Mouse (Mus musculus) olfactory bulb, adult 2 months (tissue): ENCODE results near the gene Car12. TPM values are rescaled to one million over a fixed set of nuclear protein-coding genes. Genes with fewer than 3 reads are reported as not detected.

ENCODE experiments used
- H3K27ac ChIP-seq: fragments of 200-500 bp; 2 replicates; pipeline ENCODE4 v1.5.1; 2012; ENCODE audit warnings: low read depth, low read length; ENCODE audit not compliant: insufficient read depth
- H3K4me1 ChIP-seq: fragments of 200-500 bp; 2 replicates; pipeline ENCODE4 v1.6.1; 2012; ENCODE audit warnings: low read length; ENCODE audit not compliant: control insufficient read depth, insufficient read depth
- H3K4me3 ChIP-seq: fragments of 200-500 bp; 2 replicates; pipeline ENCODE4 v1.5.1; 2012; ENCODE audit warnings: mild to moderate bottlenecking, low read depth, low read length, moderate library complexity; ENCODE audit not compliant: insufficient read depth
- CTCF ChIP-seq: fragments of 200-500 bp; IDR thresholded peaks from 2 replicates; pipeline ENCODE4 v1.5.1; 2012; ENCODE audit warnings: low read depth, mild to moderate bottlenecking, low read length, moderate library complexity; ENCODE audit not compliant: insufficient read depth
- POLR2A ChIP-seq: fragments of 200-500 bp; IDR thresholded peaks from 2 replicates; pipeline ENCODE4 v1.6.1; 2012; ENCODE audit warnings: mild to moderate bottlenecking, low read depth, low read length, moderate library complexity; ENCODE audit not compliant: insufficient read depth
- WGBS: fragments of 180-500 bp; shearing (Covaris S2); methylation state at CpG from one replicate; pipeline ENCODE4 v1.1.7; 2018; 5-methylcytosine and 5-hydroxymethylcytosine counted together
- polyA plus RNA-seq: library from polyadenylated mRNA; stranded (reverse); fragments of >200 nt; gene quantifications from 2 replicates; pipeline ENCODE4 v1.2.4, GENCODE M21; 2012; ENCODE audit warnings: low replicate concordance; ENCODE audit not compliant: missing spikeins, insufficient read depth, insufficient read length

Gene Car12
- polyA plus RNA-seq, 1 experiment, result not detected

- peak overlapping the region; percentile 26 for H3K27ac ChIP-seq
- TF ChIP-seq POLR2A (no peak), CTCF (no peak)
- H3K4me3 ChIP-seq, result no peak overlapping the region
- WGBS, result 33% methylated on average over 5 of the region's 5 CpGs
- H3K4me1 ChIP-seq, result peaks cover 24% of the 10 kb centered on the region
Observed at GRCm38 (mm10) chr9:66722869-66723272, 9.4 kb downstream of the Car12 start.

DNA sequence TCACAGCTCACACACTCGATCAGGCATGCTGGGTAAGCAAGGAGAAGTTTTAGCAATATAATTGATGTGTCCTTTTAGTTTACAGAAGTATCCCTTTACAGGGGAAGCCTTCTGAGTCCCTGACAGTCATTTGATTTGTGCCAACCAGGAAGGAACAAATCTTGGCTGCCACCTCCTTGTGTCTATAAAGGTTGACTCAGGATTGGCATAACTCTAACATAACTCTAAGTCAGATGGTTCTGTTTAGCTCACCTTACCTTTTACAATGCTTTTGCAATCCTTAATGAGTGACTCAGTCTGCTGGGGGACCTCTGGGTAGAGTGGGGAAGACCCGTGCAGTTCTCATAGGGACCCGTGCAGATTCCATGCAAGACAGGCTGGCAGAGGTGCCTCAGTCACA, 12.1 kb downstream of the Car12 start:
- TF ChIP-seq POLR2A, result no peak
- TF ChIP-seq CTCF, result no peak
- H3K4me3 ChIP-seq, result no peak overlapping the region
- H3K4me1 ChIP-seq, result peaks cover 21% of the 10 kb centered on the region
- WGBS, result 67% methylated on average over 3 of the region's 3 CpGs
- no peak overlapping the region for H3K27ac ChIP-seq

GRCm38 (mm10) chr9:66727333-66727732, 13.8 kb downstream of the Car12 start:
- Histone ChIP-seq H3K27ac (no peak overlapping the region), H3K4me3 (no peak overlapping the region), H3K4me1 (peaks cover 13% of the 10 kb centered on the region)
- 86% methylated on average over 7 of the region's 7 CpGs for WGBS
- TF ChIP-seq POLR2A (no peak), CTCF (no peak)

- Histone ChIP-seq H3K27ac (no peak overlapping the region), H3K4me1 (peaks cover 14% of the 10 kb centered on the region)
- WGBS, result 65% methylated on average over 3 of the region's 3 CpGs
Observed at GRCm38 (mm10) chr9:66730556-66730955, 17.1 kb downstream of the Car12 start.

DNA sequence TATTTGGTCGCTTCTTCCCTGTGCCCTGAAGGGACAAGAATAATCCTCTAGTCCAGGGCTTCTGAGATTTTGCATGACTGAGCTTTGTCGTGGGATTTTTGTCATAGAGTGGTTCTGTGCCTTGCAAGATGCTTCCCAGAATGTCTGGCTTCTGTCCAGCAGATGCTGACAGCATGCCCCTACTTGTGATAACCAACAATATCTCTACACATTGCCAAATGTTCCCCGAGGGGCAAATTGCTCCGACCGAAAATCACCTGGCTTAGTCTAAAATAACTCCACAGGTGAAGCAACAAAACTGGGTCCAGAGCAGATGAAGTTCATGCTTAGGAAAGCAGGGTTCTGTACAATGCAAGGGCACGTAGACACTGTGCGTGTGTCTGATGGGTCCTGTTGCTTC, 17.8 kb downstream of the Car12 start:
- Histone ChIP-seq H3K27ac (no peak overlapping the region), H3K4me1 (peaks cover 14% of the 10 kb centered on the region), H3K4me3 (no peak overlapping the region)
- TF ChIP-seq CTCF (no peak), POLR2A (no peak)
- 74% methylated on average over 7 of the region's 7 CpGs for WGBS

More at GRCm38 (mm10) chr9:66730556-66730955, 17.1 kb downstream of the Car12 start:
- H3K4me3 ChIP-seq, result no peak overlapping the region
- TF ChIP-seq POLR2A (no peak), CTCF (no peak)

GRCm38 (mm10) chr9:66732791-66733691, 19.6 kb downstream of the Car12 start:
- TF ChIP-seq POLR2A, result no peak
- no peak for TF ChIP-seq CTCF
- no peak overlapping the region for H3K27ac ChIP-seq
- H3K4me3 ChIP-seq, result no peak overlapping the region
- peaks cover 11% of the 10 kb centered on the region for H3K4me1 ChIP-seq
- WGBS, result 44% methylated on average over 15 of the region's 15 CpGs

DNA sequence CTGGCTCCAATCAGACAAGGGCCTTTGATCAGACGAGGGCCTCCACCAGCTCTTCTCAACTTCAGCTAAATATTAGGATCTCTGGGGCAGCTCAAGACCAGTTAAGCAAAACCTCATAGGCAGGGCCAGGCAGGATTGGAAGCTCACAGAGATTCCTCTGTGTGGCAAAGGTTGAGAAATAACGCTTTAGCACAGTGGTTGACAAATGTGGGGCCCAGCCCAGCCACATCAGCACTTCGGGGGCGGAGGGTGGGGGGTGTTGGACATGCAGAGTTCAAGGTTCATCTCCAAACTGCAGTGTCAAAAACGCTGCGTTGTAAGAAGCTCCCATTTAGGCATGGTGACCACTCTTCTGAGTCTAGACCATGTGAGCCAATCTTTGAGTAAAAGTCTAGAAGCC, 21.1 kb downstream of the Car12 start:
- 92% methylated on average over 6 of the region's 6 CpGs for WGBS
- Histone ChIP-seq H3K27ac (no peak overlapping the region), H3K4me3 (no peak overlapping the region), H3K4me1 (peaks cover 11% of the 10 kb centered on the region)
- no peak for TF ChIP-seq POLR2A
- TF ChIP-seq CTCF, result no peak

DNA sequence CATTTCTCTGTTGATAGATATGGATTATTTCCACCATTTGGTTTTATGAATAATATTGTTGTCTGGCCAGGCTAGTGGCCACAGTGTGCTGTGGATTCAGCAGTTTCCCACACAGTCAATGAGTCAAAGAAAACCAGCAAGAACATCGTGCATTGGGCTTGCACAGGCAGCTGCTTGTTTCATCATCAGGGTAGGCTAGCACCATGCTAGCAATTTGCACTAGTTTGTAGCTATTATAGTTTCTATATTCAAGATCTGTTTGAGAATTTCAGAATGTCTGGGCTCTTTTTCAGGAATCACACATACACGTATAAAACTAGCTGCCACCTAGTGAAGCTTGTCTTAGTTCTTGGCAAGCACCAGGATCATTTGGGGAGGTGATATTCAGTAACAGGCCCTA, 21.6 kb downstream of the Car12 start:
- Histone ChIP-seq H3K4me1 (peaks cover 11% of the 10 kb centered on the region), H3K4me3 (no peak overlapping the region), H3K27ac (no peak overlapping the region)
- 84% methylated on average over 2 of the region's 2 CpGs for WGBS
- TF ChIP-seq POLR2A, result no peak
- no peak for TF ChIP-seq CTCF

DNA sequence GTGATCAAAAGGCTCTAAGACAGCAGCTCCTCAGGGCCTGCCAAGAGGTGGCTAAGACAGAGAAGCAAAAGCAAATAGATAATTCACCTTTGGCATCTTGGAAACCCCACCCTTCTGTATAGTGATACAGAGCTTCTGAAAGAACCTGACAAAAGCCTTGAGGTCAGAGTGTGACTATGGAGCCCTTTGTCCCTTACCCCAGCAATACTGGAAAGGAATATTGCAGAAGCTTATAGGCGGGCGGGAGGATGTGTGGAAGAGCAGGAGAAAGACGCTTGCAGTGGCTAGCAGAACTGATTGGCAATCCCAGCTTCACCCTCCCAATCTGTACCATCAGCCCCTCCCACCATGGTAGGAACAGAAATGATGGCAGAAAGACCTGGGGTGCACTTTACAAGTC, 22.5 kb downstream of the Car12 start:
- H3K27ac ChIP-seq, result no peak overlapping the region
- peaks cover 11% of the 10 kb centered on the region for H3K4me1 ChIP-seq
- 93% methylated on average over 3 of the region's 3 CpGs for WGBS
- no peak overlapping the region for H3K4me3 ChIP-seq
- TF ChIP-seq POLR2A, result no peak
- TF ChIP-seq CTCF, result no peak
